Mouse (Mus musculus): Measurements from ENCODE around the gene Mpzl1.

The Mpzl1 gene

DNA sequence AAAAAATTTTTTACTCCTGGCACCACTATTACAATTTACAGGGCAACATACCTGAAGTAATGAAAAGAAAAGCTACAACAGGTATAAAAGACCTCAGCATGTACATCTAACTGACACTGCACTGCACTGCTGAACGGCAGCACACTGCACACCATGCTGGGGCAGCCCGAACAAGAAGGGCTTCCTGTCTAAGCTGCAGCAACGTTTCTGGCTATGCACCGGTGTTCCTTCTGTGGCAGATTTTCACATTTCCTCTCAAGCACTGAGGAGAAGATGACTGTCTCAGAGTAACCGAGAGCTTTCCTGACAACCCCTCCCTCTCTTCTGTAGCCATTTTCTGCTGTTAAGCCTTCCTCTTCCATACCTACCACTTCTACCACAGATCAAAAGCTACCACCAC, 21.6 kb downstream of the Mpzl1 start:
- no peak for DNase-seq

- DNase-seq, result no peak
These were observed 23.9 kb downstream of the Mpzl1 start for GRCm38 (mm10) chr1:165610321-165610999.

DNA sequence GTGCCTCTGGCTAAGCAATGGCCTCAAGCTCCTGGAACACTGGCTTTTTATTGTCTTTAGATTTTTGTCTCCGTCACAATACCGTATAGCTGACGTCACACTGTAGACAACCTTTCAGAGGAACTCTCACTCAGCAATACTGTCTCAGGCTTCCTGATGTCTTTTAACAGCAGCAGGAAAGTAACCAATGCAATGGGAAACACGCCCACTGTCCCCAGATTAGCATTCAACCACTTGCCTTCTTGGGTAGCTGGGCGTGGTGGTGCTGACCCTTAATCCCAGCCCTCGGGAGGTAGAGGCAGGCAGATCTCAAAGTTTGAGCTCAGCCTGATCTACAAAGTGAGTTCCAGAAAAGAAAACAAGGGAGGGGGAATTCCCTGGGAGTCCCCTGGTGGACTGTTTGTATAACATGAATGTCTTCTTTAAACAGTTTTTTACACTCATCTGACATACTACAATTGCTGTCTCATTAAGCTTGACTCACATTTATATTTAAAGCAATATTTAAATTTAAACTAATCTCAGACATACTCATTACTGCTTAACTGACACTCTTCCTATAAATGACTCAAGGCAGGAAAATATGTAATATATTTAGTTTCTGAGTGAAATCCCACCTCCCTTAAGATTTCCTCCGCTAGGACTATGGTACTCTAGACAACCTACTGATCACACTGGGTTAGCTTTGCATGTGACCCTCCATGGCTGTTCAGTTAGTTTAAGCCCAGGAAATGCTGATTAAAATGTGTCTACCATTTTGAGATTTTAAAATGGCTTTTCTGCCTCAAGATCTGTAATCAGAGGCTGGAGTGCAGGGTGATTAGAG, 24.6 kb downstream of the Mpzl1 start:
- peak; percentile 7 for DNase-seq

GRCm38 (mm10) chr1:165608904-165609303, 25.4 kb downstream of the Mpzl1 start:
- DNase-seq, result no peak

GRCm38 (mm10) chr1:165605774-165606173, 28.6 kb downstream of the Mpzl1 start:
- DNase-seq, result no peak

DNA sequence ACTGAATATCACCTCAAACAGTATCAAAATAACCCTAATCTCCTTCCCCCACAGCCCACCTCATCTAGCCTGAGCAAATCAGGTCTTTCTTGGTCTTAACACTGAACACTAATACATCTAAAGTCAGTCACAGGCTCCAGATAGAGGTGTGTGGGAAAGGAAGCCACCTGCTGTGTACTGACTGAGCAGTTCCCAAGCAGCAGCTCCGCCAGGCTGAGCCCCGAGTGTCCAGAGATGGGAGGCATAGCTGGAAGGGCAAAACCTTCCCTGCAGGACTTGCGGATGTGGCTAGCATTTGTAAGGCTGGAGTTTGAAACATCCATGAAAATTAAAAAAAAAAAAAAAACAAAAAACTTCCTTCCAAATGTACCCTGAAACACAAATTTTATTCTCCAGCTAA, 29.2 kb downstream of the Mpzl1 start:
- no peak for DNase-seq

GRCm38 (mm10) chr1:165604203-165604602, 30.1 kb downstream of the Mpzl1 start:
- DNase-seq, result no peak

DNA sequence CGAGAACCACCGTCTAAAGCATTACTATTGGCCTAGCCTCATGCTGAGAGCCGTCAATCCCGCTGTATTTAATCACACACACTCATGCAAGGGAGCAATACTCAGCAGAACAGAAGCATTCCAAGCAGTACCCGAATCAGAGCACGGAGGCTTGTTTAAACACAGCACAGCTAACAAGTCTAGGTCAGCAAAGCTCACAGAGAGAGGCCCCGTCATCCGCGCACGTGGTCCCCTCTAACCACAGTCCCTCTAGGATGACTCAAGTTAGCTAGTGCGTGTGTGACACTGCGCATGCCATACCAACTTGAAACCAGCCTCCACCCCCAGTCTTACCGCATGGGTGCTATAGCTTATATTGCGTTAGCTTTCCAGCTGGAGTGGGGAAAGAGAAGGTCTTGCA, 31.1 kb downstream of the Mpzl1 start:
- no peak for DNase-seq

DNA sequence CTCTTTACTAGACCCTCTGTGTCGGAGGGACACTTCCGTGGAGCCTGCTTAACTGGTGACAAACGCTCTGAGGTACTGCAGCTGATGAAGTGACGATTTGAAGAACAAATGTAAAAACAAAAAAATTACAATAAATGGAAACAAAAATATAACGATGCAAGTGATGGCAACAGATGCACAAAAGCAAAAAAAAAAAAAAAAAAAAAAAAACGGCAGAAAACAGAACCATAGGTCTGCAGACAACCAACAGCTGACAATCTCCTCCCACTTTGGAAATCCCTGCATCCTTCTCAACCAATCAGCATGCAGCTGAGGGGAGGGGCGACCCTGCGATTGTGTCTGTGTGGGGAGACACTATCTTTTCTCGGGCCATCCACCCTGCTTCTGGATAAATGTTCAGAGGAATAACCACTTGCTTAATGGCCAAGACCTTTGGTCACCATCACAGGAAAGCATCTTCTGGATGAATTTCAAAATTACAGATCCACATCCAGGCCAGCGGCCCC, 32.5 kb downstream of the Mpzl1 start:
- no peak for DNase-seq

- no peak for DNase-seq
These were observed 39.5 kb downstream of the Mpzl1 start for GRCm38 (mm10) chr1:165594699-165595421.

- peak; percentile 25 for DNase-seq
These were observed 41.8 kb downstream of the Mpzl1 start for GRCm38 (mm10) chr1:165592295-165593082.

- DNase-seq, result no peak
These were observed 43.6 kb downstream of the Mpzl1 start for GRCm38 (mm10) chr1:165590760-165591159.

GRCm38 (mm10) chr1:165589280-165590048, 44.9 kb downstream of the Mpzl1 start:
- DNase-seq, result no peak

DNA sequence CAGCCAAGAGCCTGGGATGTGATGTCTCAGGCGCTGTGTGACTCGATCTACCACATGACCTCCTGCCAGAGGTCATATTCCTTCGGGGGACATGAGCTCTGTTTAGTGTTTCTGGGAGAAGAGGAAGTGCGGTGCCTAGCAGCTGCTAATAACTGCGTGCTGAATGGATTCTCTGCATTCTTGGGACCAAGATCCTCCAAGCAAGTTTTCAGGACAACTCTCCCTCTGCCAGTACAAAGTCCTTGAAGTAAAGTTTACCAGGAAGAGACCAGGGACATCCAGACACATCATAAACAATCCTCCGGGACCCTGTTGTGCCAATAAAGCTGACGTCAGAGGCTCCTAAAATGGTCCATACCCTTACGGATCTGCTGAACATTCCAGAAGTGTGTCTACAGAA, 46.5 kb downstream of the Mpzl1 start:
- no peak for DNase-seq

DNA sequence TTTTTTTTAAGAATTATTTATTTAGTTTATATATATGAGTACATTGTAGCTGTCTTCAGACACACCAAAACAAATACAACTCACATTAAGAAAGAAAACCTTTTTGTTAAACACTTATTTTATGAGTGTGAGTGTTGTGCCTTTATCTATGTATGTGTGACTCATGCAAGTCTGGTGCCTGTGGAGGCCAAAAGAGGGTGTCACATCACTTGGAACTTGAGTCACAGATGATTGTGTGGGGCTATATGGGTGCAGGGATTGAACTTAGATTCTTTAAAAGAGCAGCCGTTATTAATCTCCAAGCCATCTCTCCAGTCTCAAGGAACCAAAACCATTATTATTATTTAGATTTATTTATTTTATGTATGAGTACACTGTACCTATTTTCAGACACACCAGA, 48.0 kb downstream of the Mpzl1 start:
- DNase-seq, result no peak

GRCm38 (mm10) chr1:165585389-165586104, 48.8 kb downstream of the Mpzl1 start:
- DNase-seq, result no peak

- DNase-seq, result peak; percentile 85
These were observed 50.7 kb downstream of the Mpzl1 start for GRCm38 (mm10) chr1:165583529-165584184.

DNA sequence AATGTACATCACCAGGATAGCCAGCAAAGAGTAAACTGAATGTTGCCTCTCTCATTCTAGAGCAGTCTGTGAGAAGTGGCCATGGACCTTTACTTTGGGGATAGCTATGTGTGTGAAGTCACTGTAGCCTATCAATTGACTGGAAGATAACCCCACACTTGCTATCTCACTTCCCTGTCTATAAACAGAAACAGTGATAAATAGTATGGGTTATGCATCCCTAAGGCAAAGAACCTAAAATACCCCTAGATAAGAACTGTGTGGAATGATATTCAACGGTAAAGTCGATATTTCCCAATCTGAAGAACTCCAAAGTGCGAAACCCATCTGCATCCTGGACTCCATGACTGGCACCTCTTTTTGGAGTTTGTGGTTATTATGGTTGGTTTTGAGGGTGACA, 53.1 kb downstream of the Mpzl1 start:
- DNase-seq, result no peak

GRCm38 (mm10) chr1:165579332-165579731, 55.0 kb downstream of the Mpzl1 start:
- no peak for DNase-seq

DNA sequence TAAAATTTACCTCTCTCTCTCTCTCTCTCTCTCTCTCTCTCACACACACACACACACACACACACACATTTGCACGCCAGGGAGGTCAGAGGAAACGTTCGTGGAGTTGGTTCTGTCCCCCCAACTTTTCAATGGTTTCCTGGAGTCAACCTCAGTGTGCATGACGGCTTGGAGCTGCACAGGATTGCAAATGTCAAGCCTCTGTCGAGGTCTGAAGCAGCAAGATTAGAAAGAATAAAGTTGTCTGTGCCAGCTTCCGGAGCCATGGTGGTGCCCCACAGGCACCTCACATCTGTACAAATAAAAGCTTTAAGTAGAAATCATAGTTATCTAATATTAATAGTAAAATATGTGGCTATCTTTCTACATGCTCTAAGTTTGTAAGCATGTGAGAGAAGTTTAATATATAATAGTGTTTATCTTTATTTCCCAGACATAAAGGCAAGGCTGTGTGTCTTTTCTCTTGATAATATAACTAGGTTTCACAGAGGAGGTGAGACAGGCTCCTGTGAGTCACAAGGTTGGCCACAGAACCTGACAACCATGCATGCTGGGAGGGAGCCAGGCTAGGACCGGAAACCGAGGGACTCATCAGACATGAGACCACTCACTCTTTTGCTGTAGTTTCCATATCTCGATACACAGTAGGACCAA, 57.8 kb downstream of the Mpzl1 start:
- no peak for DNase-seq
